Mouse (Mus musculus): Measurements from ENCODE around the gene Maged1.
"Not testable (repeated sequence)": the region's sequence is repeated elsewhere in the genome, so short reads cannot be mapped to it uniquely, and the experiment has no call there.

The Maged1 gene

DNA sequence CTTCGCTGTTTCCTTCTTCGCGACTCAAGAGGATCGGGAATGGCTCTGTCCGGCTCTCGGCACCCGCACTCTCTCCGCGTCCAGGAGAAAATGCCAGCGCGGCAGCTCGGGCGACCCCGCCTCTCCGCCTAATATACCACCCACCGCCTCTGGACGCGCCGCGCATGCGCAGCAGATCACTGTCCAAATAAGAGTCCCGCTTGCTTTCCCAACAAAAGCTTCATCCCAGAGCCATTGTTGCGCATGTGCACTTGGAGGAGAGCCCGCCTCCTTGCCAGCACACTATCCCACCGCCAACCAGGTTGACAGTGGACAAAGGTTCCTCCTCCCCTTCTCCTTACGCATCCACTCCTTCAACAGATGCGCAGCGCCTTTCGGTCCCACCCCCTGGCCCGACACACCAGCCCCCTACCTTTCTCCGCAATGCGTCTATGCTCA is at the start of gene Maged1:
TSS of gene Maged1 (minus strand) at position 226 of the 438 bp plus-strand sequence.
- peak; percentile 74 to 78 for DNase-seq (ENCODE audit: low spot score in 2 of 2)

- no peak for DNase-seq (ENCODE audit: low spot score in 2 of 2)
Measured at GRCm38 (mm10) chrX:94580251-94580650, 38.3 kb upstream of the Maged1 start.

- no peak for DNase-seq (ENCODE audit: low spot score in 2 of 2)
Measured at GRCm38 (mm10) chrX:94564694-94565093, 22.8 kb upstream of the Maged1 start.

- DNase-seq (ENCODE audit: low spot score in 2 of 2) = no peak
Measured at GRCm38 (mm10) chrX:94562392-94562791, 20.4 kb upstream of the Maged1 start.

DNA sequence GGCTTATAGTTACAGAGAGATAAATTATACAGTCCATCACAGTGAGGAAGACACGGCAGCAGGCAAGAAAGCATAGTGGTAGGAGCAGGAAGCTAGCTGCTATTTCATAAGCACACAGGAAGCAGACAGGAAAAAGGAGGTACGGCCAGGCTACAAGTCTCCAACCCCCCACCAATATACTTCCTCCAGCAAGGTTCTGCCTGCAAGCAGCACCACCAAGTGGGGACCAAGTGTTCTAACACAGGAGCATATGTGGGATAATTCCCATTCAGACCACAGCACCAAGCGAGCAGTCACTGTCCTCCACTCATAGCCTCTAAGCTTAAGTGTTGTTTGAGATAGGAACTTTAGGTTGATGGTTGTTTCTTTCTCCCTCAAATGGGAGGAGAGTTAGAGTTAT is 6.3 kb upstream of the Maged1 start:
- no peak for DNase-seq (ENCODE audit: low spot score in 2 of 2)

GRCm38 (mm10) chrX:94545941-94546340 is 4.0 kb upstream of the Maged1 start:
- no peak for DNase-seq (ENCODE audit: low spot score in 2 of 2)

- DNase-seq (ENCODE audit: low spot score in 2 of 2) = no peak
Measured at GRCm38 (mm10) chrX:94544923-94545322, 3.0 kb upstream of the Maged1 start.

GRCm38 (mm10) chrX:94542536-94542935 is 593 bp upstream of the Maged1 start:
- peak in 1 of 2 experiments; percentile 9 for DNase-seq (ENCODE audit: low spot score in 2 of 2)

DNA sequence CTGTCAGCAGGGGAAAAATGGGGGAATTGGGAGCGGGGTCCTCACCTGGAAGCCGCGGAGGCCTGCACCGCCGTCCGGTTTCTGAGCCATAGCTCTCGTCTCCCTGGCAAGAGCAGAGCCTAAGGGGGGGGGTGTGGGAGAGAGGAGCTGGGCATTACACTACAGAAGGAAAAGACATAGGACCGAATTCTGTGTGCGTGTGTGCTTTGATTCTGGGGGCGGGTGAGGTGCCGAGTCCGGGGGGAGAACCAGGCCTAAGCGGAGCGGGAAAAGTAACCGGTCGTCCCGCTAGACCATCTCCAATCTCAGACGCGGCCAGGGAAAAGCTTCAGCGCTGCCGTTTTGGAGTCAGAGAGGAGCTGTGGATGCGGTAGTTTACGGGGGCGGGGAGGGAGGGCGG is 737 bp downstream of the Maged1 start:
- DNase-seq (ENCODE audit: low spot score in 2 of 2) = no peak

DNA sequence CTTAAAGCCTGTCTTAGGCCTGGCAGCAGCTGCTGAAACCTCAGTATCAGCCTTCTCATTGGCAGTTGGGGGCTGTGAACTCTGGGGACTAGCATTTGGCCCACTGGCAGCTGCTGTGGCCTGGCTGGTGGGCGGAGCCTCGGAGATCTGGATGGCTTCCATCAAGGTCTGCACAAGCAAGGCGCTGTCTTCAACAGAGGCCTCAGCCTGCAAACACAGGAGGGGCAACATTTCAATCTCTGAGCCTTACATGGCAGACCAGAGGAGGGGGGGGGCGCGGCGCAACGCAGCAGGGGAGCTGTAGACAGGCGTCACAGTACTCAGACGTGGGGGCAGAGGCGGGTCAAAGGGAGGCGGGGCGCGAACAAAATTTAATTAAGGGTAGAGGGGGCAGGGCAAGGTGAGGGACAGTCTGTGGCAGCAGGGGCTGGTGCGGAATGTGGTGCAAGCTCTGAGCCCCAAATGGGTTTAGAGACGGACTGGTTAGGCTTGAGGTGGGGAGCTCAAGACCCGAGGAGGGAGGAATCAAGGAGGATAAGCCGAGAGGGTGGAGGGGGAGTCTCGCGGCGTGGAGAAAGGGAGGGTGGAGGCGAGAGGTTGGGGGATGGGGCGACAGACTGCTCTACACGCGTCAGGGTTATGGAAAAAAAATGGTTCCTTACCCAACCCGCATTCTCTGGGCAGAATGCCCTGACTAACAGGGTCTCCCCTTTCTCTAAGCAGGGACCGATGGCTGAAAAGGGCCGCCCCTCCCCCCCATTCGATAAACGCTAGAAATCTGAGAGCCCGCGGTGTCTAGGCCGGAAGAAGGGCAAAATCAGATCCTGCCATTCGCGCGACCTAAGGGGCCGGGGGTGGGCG is 1.4 kb downstream of the Maged1 start:
- DNase-seq (ENCODE audit: low spot score in 2 of 2) = peak; percentile 9 to 14

- no peak for DNase-seq (ENCODE audit: low spot score in 2 of 2)
Measured at GRCm38 (mm10) chrX:94534346-94534745, 7.6 kb downstream of the Maged1 start.

DNA sequence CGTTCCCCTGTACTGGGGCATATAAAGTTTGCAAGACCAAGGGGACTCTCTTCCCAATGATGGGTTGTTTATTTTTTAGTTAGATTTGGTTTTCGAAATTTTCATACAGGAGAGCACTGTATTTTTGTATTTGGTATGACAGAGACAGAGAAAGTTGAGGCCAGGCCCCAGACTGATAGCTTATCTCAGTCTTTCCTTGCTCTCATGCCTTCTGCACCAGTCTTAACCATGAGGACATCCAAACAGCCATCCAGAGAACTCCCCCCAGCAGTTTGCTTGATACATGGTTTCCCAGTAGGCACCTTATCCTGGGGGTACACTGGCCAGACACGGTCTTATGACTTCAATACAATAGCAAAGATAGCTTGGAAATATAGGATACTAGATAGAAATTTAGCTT is 11.6 kb downstream of the Maged1 start:
- DNase-seq (ENCODE audit: low spot score in 2 of 2) = no peak

DNA sequence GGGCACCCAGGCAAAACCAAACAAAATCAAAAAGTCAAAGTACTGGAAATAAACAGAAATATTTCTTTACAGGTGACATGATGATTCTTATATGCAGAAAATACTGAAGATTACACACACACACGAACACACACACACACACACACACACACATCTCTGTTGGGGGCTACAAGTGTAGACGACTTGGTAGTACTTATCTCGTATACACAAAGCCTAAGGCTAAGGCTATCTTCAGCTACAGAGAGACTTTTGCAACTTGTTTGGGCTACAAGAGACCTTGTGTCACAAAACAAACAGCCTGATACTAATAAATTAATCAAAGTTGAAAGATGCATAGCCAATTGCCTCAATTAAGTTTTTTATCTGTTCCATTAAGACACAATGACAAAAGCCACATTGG is 19.8 kb downstream of the Maged1 start:
- no peak for DNase-seq (ENCODE audit: low spot score in 2 of 2)

DNA sequence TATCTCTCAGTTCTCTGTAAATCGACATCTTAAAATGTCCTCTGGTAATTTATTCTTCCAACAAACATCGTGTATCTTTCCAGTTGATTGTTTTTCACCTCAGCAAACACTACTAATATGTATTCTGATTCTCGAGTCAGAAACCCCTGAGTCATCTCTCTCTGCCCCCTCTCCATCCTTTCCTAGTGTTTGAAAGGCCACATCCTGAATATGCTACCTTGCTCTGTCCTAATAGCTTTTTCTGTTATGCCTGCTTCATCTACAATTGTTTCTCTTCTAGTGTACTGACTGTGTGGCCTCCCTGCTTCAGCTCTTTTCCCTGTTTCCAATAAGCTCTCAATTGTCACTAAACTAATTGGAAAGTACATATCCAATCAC is 33.5 kb downstream of the Maged1 start:
- DNase-seq (ENCODE audit: low spot score in 2 of 2) = no peak

DNA sequence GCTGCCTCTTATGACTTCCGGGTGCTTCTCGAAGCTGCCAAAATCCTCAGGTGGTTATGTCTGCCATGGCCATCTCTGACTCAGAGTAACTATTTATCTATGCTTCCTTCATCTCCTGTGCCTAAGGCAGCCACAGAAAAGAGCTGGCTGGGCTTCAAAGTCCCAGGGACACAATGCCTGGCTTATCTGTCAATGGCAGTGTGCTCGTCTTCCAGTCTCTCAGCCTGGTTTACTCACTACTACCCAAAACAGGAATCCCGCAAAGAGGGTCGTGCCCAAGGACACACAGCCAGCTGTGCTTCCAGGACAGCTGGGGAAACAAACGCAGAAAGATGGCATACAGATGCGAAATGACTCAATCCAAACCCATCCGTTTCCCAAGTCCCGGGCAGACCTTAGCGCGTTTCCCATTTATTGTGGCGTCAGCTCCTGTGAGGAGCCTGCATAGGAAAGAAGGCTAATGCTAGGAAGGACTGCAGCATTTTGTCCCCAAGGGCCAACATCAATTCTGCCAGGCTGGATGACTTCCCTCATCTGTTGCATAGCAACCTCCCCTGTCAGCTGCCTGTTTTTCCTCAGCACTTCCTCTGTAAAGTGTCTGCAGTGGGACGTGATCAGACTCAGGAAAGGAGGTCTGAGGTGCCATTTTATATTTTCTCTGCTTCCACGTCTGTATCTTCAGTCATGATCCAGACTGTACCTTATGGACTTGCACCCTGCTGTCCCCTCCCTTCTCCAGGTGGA is 34.1 kb downstream of the Maged1 start:
- DNase-seq (ENCODE audit: low spot score in 2 of 2) = not testable (repeated sequence)

GRCm38 (mm10) chrX:94486001-94486792 is 55.7 kb downstream of the Maged1 start:
- DNase-seq (ENCODE audit: low spot score in 2 of 2) = no peak
